ENCODE assay signal across 7 mouse cellular contexts in the genomic region with DNA sequence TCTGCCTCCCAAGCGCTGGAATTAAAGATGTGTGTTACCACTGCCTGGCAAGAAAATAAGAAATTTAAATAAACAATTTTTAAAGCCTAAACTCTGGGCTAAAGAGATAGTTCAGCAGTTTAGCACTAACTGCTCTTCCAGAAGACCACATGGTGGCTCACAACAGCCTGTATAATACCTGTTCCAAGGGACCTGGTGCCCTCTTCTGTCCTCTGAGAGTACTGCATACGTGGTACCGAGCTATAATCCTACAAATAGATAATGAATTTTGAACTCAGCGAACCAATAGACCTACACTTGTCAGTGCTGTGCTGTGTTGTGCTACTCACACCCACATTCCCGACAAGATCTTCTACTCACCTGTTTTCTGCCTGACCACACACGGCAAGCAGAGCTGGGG. TPM values are rescaled to one million over a fixed set of nuclear protein-coding genes. Genes with fewer than 3 reads are reported as not detected.
DNase-seq lines count a peak whose midpoint lies in the region; ATAC-seq and TF ChIP-seq lines count a peak whose summit lies in the region.

No protein-coding gene starts in this region.

- peak; percentile 97 for ATAC-seq in erythroid progenitor cell, adult 5-6 weeks (replicated peaks; ENCODE audit: low FRiP score, poor library complexity, severe bottlenecking)

- no peak overlapping the region for H3K9ac ChIP-seq in ES-E14 (ENCODE audit: insufficient read depth, low read depth, low read length, poor library complexity, severe bottlenecking)

- H3K36me3 ChIP-seq in ES-E14 (ENCODE audit: control insufficient read depth, insufficient read depth, low read length, poor library complexity, severe bottlenecking): no peaks in the 10 kb centered on the region

- intact Hi-C loops in heart, postnatal 14 days (cut with DNase I): loop anchor here (1.0 to 5.0 kb wide), 4 partner anchors 37 to 188 kb away; no protein-coding TSS in a partner anchor

- no peaks in the 10 kb centered on the region for H3K4me1 ChIP-seq in ES-E14 (ENCODE audit: control insufficient read depth in 2 of 2, insufficient read depth in 2 of 2, low read length in 2 of 2, poor library complexity in 1 of 2)

- DNase-seq in ES-E14 (ENCODE audit: low read depth, low spot score): no peak
- peak; percentile 32 to 49 for DNase-seq in adrenal gland, postnatal 4 days (ENCODE audit: low spot score in 2 of 2)
- peak; percentile 74 to 86 for DNase-seq in heart, postnatal 14 days
- peak; percentile 88 for DNase-seq in kidney, postnatal 4 days
- DNase-seq in lung, postnatal 10 days: peak; percentile 89
- DNase-seq in retina, postnatal 1 day: peak; percentile 87

- no peaks in the 10 kb centered on the region for H3K9me3 ChIP-seq in ES-E14 (ENCODE audit: control insufficient read depth, insufficient read depth, low read depth, low read length)

- in situ Hi-C loops in ES-E14 (cut with MboI; ENCODE audit: low sequenced_read_pairs in 2 of 2, unreplicated experiment in 2 of 2): no loop called here

- H3K27ac ChIP-seq in ES-E14 (ENCODE audit: insufficient read depth, low read depth, low read length, poor library complexity, severe bottlenecking): no peak overlapping the region

- H3K4me3 ChIP-seq in ES-E14 (ENCODE audit: insufficient read depth in 1 of 2, low read depth in 1 of 2, low read length in 2 of 2, poor library complexity in 1 of 2, severe bottlenecking in 1 of 2): no peak overlapping the region

TF ChIP-seq in ES-E14, 5 proteins besides CTCF, POLR2A, EP300 and RAD21:
- no peak for TF ChIP-seq ZNF384 (IDR thresholded peaks at IDR 0.05; ENCODE audit: low read depth, low read length)
- TF ChIP-seq ZC3H11A (IDR thresholded peaks at IDR 0.05; ENCODE audit: borderline replicate concordance, low read depth, low read length): peak; percentile 62; the same call in 1 of the 2 replicates

RNA-seq across cellular contexts. Expression of gene Nicn1, which starts 5.8 kb away (rescaled TPM):
- 9.2 and 9.9 TPM in 2 replicates for total RNA-seq in ES-E14 (2012; rRNA removed)
- 10 to 100 TPM; 26.4 to 27.2 TPM for total RNA-seq in adrenal gland, postnatal 4 days (2021)
- total RNA-seq in erythroid progenitor cell, adult 5-6 weeks (2015; ENCODE audit: low replicate concordance): not detected in 2 replicates
- total RNA-seq in erythroid progenitor cell, adult 5-6 weeks (2017; ENCODE audit: low replicate concordance): 0.64 and 0.91 TPM in 2 replicates
- total RNA-seq in heart, postnatal 14 days (2021): 10 to 100 TPM; 18.4 to 19.8 TPM

RNA-seq across cellular contexts. Expression of gene Amt, which starts 12.2 kb away (rescaled TPM):
- total RNA-seq in ES-E14 (2012; rRNA removed): 63.9 and 77.9 TPM in 2 replicates
- total RNA-seq in adrenal gland, postnatal 4 days (2021): 10 to 100 TPM in 1 of 2 experiments, 1 to 10 TPM in 1; 9.5 to 10.8 TPM
- not detected in 2 replicates for total RNA-seq in erythroid progenitor cell, adult 5-6 weeks (2015; ENCODE audit: low replicate concordance)
- total RNA-seq in erythroid progenitor cell, adult 5-6 weeks (2017; ENCODE audit: low replicate concordance): not detected in 2 replicates
- 1 to 10 TPM; 5.4 to 7.0 TPM for total RNA-seq in heart, postnatal 14 days (2021)

RNA-seq across cellular contexts. Expression of gene Dag1, which starts 20.7 kb away (rescaled TPM):
- total RNA-seq in ES-E14 (2012; rRNA removed): 134 and 168 TPM in 2 replicates
- total RNA-seq in adrenal gland, postnatal 4 days (2021): 100 to 1,000 TPM; 158 to 188 TPM
- total RNA-seq in erythroid progenitor cell, adult 5-6 weeks (2015; ENCODE audit: low replicate concordance): 11.2 and 14.3 TPM in 2 replicates
- total RNA-seq in erythroid progenitor cell, adult 5-6 weeks (2017; ENCODE audit: low replicate concordance): 5.4 and 6.3 TPM in 2 replicates
- total RNA-seq in heart, postnatal 14 days (2021): 100 to 1,000 TPM; 362 to 379 TPM

RNA-seq across cellular contexts. Expression of gene Rhoa, which starts 21.5 kb away (rescaled TPM):
- 82.9 and 125 TPM in 2 replicates for total RNA-seq in ES-E14 (2012; rRNA removed)
- 100 to 1,000 TPM; 357 to 360 TPM for total RNA-seq in adrenal gland, postnatal 4 days (2021)
- total RNA-seq in erythroid progenitor cell, adult 5-6 weeks (2015; ENCODE audit: low replicate concordance): 157 and 175 TPM in 2 replicates
- total RNA-seq in erythroid progenitor cell, adult 5-6 weeks (2017; ENCODE audit: low replicate concordance): 253 and 313 TPM in 2 replicates
- total RNA-seq in heart, postnatal 14 days (2021): 100 to 1,000 TPM; 250 to 262 TPM

RNA-seq across cellular contexts. Expression of gene Tcta, which starts 21.6 kb away (rescaled TPM):
- 10.0 and 11.0 TPM in 2 replicates for total RNA-seq in ES-E14 (2012; rRNA removed)
- total RNA-seq in adrenal gland, postnatal 4 days (2021): 10 to 100 TPM; 32.7 to 36.7 TPM
- 5.9 and 11.5 TPM in 2 replicates for total RNA-seq in erythroid progenitor cell, adult 5-6 weeks (2015; ENCODE audit: low replicate concordance)
- 2.3 and 2.4 TPM in 2 replicates for total RNA-seq in erythroid progenitor cell, adult 5-6 weeks (2017; ENCODE audit: low replicate concordance)
- 10 to 100 TPM; 25.4 to 25.5 TPM for total RNA-seq in heart, postnatal 14 days (2021)

Comparison
In these comparisons a context has a peak if more than half of its experiments do, and no peak if none do; other contexts are left out.
1. RNA of gene Amt, which starts 12.2 kb away (total RNA-seq): 63.9 to 77.9 TPM in ES-E14, 9.5 to 10.8 TPM in adrenal gland, postnatal 4 days and 5.4 to 7.0 TPM in heart, postnatal 14 days; not detected in erythroid progenitor cell, adult 5-6 weeks; every median in the first group is over 4 times any median in the second.